Mouse (Mus musculus): ENCODE data around the gene Cnnm2.
A peak's percentile ranks its signal among the peaks of the same experiment; 100 is the strongest.

Gene Cnnm2

GRCm38 (mm10) chr19:46846056-46846455 lies 84.7 kb downstream of the Cnnm2 start:
- DNase-seq (ENCODE audit: low spot score in 2 of 2), result no peak

GRCm38 (mm10) chr19:46846459-46846858 lies 85.1 kb downstream of the Cnnm2 start:
- DNase-seq (ENCODE audit: low spot score in 2 of 2), result no peak

GRCm38 (mm10) chr19:46848381-46849268 lies 87.2 kb downstream of the Cnnm2 start:
- DNase-seq (ENCODE audit: low spot score in 2 of 2), result no peak

GRCm38 (mm10) chr19:46849443-46849997 lies 88.1 kb downstream of the Cnnm2 start:
- no peak for DNase-seq (ENCODE audit: low spot score in 2 of 2)

GRCm38 (mm10) chr19:46856232-46856631 lies 94.8 kb downstream of the Cnnm2 start:
- DNase-seq (ENCODE audit: low spot score in 2 of 2), result no peak

GRCm38 (mm10) chr19:46856780-46857179 lies 95.4 kb downstream of the Cnnm2 start:
- no peak for DNase-seq (ENCODE audit: low spot score in 2 of 2)

- no peak for DNase-seq (ENCODE audit: low spot score in 2 of 2)
Measured at GRCm38 (mm10) chr19:46857277-46857989, 96.0 kb downstream of the Cnnm2 start.

- no peak for DNase-seq (ENCODE audit: low spot score in 2 of 2)
Measured at GRCm38 (mm10) chr19:46858200-46858599, 96.8 kb downstream of the Cnnm2 start.

GRCm38 (mm10) chr19:46862556-46862955 lies 101.2 kb downstream of the Cnnm2 start:
- DNase-seq (ENCODE audit: low spot score in 2 of 2), result no peak

- DNase-seq (ENCODE audit: low spot score in 2 of 2), result no peak
Measured at GRCm38 (mm10) chr19:46863236-46863927, 102.0 kb downstream of the Cnnm2 start.

GRCm38 (mm10) chr19:46864079-46864478 lies 102.7 kb downstream of the Cnnm2 start:
- no peak for DNase-seq (ENCODE audit: low spot score in 2 of 2)

GRCm38 (mm10) chr19:46864731-46865331 lies 103.4 kb downstream of the Cnnm2 start:
- no peak for DNase-seq (ENCODE audit: low spot score in 2 of 2)

- no peak for DNase-seq (ENCODE audit: low spot score in 2 of 2)
Measured at GRCm38 (mm10) chr19:46865381-46865780, 104.0 kb downstream of the Cnnm2 start.

GRCm38 (mm10) chr19:46869049-46869448 lies 107.7 kb downstream of the Cnnm2 start:
- no peak for DNase-seq (ENCODE audit: low spot score in 2 of 2)

- DNase-seq (ENCODE audit: low spot score in 2 of 2), result peak; percentile 65 to 79
Measured at GRCm38 (mm10) chr19:46869526-46869925, 108.1 kb downstream of the Cnnm2 start.

GRCm38 (mm10) chr19:46871096-46871495 lies 109.7 kb downstream of the Cnnm2 start:
- DNase-seq (ENCODE audit: low spot score in 2 of 2), result no peak

- DNase-seq (ENCODE audit: low spot score in 2 of 2), result no peak
Measured at GRCm38 (mm10) chr19:46871651-46872050, 110.3 kb downstream of the Cnnm2 start.

GRCm38 (mm10) chr19:46873924-46874323 lies 112.5 kb downstream of the Cnnm2 start:
- no peak for DNase-seq (ENCODE audit: low spot score in 2 of 2)

- DNase-seq (ENCODE audit: low spot score in 2 of 2), result peak; percentile 60 to 87
Measured at GRCm38 (mm10) chr19:46875790-46876189, 114.4 kb downstream of the Cnnm2 start.

GRCm38 (mm10) chr19:46877886-46878285 lies 116.5 kb downstream of the Cnnm2 start:
- DNase-seq (ENCODE audit: low spot score in 2 of 2), result no peak

- DNase-seq (ENCODE audit: low spot score in 2 of 2), result no peak
Measured at GRCm38 (mm10) chr19:46878346-46878745, 117.0 kb downstream of the Cnnm2 start.

- DNase-seq (ENCODE audit: low spot score in 2 of 2), result no peak
Measured at GRCm38 (mm10) chr19:46879876-46880275, 118.5 kb downstream of the Cnnm2 start.

Measured in urinary bladder, postnatal 4 days (tissue).